Mouse (Mus musculus) heart, embryonic 14.5 days (tissue): ENCODE results near the gene U90926. TPM values are rescaled to one million over a fixed set of nuclear protein-coding genes. Genes with fewer than 3 reads are reported as not detected.

Source experiments
- polyA plus RNA-seq: library from polyadenylated mRNA; unstranded; fragments of >200 nt; fragmentation: Nextera tagmentation; extraction: Ambion mirVana; gene quantifications from 2 replicates; pipeline ENCODE4 v1.2.1, GENCODE M21; 2014

Gene U90926
- polyA plus RNA-seq, 1 experiment from 2014 or later, result not detected

Other genes starting within 250 kb of the U90926 start
- not detected in 2 replicates for gene Odaph, start 227.9 kb downstream of the U90926 start, polyA plus RNA-seq
- gene Cdkl2, start 171.5 kb downstream of the U90926 start, polyA plus RNA-seq, result 1.1 and 1.5 TPM in 2 replicates
- 141 and 151 TPM in 2 replicates for gene G3bp2, start 131.7 kb downstream of the U90926 start, polyA plus RNA-seq
- 21.3 and 22.9 TPM in 2 replicates for gene Uso1, start 77.5 kb downstream of the U90926 start, polyA plus RNA-seq
- not detected in 2 replicates for gene Ppef2, start 40.9 kb upstream of the U90926 start, polyA plus RNA-seq
- gene Naaa, start 62.8 kb upstream of the U90926 start, polyA plus RNA-seq, result 6.0 and 6.3 TPM in 2 replicates
- gene Sdad1, start 95.1 kb upstream of the U90926 start, polyA plus RNA-seq, result 23.4 and 25.8 TPM in 2 replicates
- gene Cxcl9, start 112.7 kb upstream of the U90926 start, polyA plus RNA-seq, result not detected in 2 replicates
- gene Art3, start 116.4 kb upstream of the U90926 start, polyA plus RNA-seq, result 59.2 and 60.2 TPM in 2 replicates
- gene Cxcl10, start 133.5 kb upstream of the U90926 start, polyA plus RNA-seq, result 0.74 and 1.2 TPM in 2 replicates
- gene Nup54, start 219.8 kb upstream of the U90926 start, polyA plus RNA-seq, result 35.4 and 35.9 TPM in 2 replicates